Mouse (Mus musculus) C2C12 (cell line): ENCODE measurements around the gene Mylk4.

ENCODE experiments used
- CEBPB ChIP-seq: IDR thresholded peaks from one replicate; pipeline ENCODE4 v1.6.1; 2011; ENCODE audit warnings: low read depth, mild to moderate bottlenecking, control low read depth, moderate library complexity
- CTCF ChIP-seq: IDR thresholded peaks from one replicate; pipeline ENCODE4 v1.5.1; 2011; ENCODE audit not compliant: control insufficient read depth, insufficient read depth, insufficient read length
- MAX ChIP-seq: IDR thresholded peaks from one replicate; pipeline ENCODE4 v1.6.1; 2011; ENCODE audit warnings: mild to moderate bottlenecking, control low read depth
- MYOD1 ChIP-seq: IDR thresholded peaks from one replicate; pipeline ENCODE4 v1.6.1; 2011; ENCODE audit warnings: low read depth; ENCODE audit not compliant: control insufficient read depth, insufficient read length
- MYOG ChIP-seq: IDR thresholded peaks from one replicate; pipeline ENCODE4 v1.6.1; 2011; ENCODE audit not compliant: control insufficient read depth, insufficient read length; ENCODE audit errors: extremely low read depth
- USF1 ChIP-seq: IDR thresholded peaks from one replicate; pipeline ENCODE4 v1.6.1; 2011; ENCODE audit warnings: low read depth, mild to moderate bottlenecking, control low read depth, moderate library complexity

GRCm38 (mm10) chr13:32731283-32731682, 52.5 kb downstream of the Mylk4 start:
- no peak for TF ChIP-seq CTCF
- TF ChIP-seq MYOG, result no peak
- no peak for TF ChIP-seq MAX
- no peak for TF ChIP-seq USF1
- no peak for TF ChIP-seq CEBPB
- TF ChIP-seq MYOD1, result no peak
